In genomic region chr9:104646348-104646994, GRCm38 (mm10) we compare ENCODE assay signal across 11 mouse cellular contexts.
DNase-seq lines count a peak whose midpoint lies in the region; TF ChIP-seq lines count a peak whose summit lies in the region.
"Had no signal": no experiment of that assay in that cellular context is flagged by ENCODE, and none has a peak within 500 bp of the region (broad histone marks: within the 10 kb centered on the region; RNA-seq: fewer than 3 reads in every experiment).

No protein-coding gene starts in this region.

- TF ChIP-seq POLR2A in brain, embryonic 14.5 days (IDR thresholded peaks at IDR 0.05; ENCODE audit: borderline replicate concordance, extremely low read depth, insufficient read depth, insufficient read length, poor library complexity, severe bottlenecking), result no peak

- no peak for TF ChIP-seq CTCF in brain, embryonic 14.5 days (IDR thresholded peaks at IDR 0.05; ENCODE audit: borderline replicate concordance, extremely low read depth, insufficient read depth, insufficient read length)

- DNase-seq in adrenal gland, postnatal 14 days, result peak; percentile 7
- no peak for DNase-seq in adrenal gland, adult 2 months
- DNase-seq in kidney, postnatal 4 days, result peak; percentile 54 to 55
- no peak for DNase-seq in kidney, adult 9 months
- peak; percentile 14 for DNase-seq in brain, embryonic 14.5 days (ENCODE audit: low read depth)
- peak; percentile 6 for DNase-seq in lung, postnatal 14 days
- DNase-seq in ovary, postnatal 10 days (ENCODE audit: low spot score), result no peak
- no peak for DNase-seq in c-Kit-positive CD71-positive TER-119-positive erythroid progenitor cells, embryonic 14.5 days (ENCODE audit: low spot score)
- DNase-seq: cerebellum, adult 11-12 months; gastrocnemius, postnatal 25 days; thymus, adult 2 months had no signal

Comparison
In these comparisons a context has a peak if more than half of its experiments do, and no peak if none do; other contexts are left out.
1. DNase-seq: peak in adrenal gland, postnatal 14 days (single experiment), kidney, postnatal 4 days (2 of 2), brain, embryonic 14.5 days (single experiment) and lung, postnatal 14 days (single experiment); none in adrenal gland, adult 2 months (single experiment), kidney, adult 9 months (single experiment), ovary, postnatal 10 days (single experiment) and c-Kit-positive CD71-positive TER-119-positive erythroid progenitor cells, embryonic 14.5 days (single experiment).